27 mouse cellular contexts compared by ENCODE assay signal in genomic region chr4:87019486-87020105, GRCm38 (mm10).
DNase-seq lines count a peak whose midpoint lies in the region; ATAC-seq and TF ChIP-seq lines count a peak whose summit lies in the region.
"Had no signal": no experiment of that assay in that cellular context is flagged by ENCODE, and none has a peak within 500 bp of the region (broad histone marks: within the 10 kb centered on the region; RNA-seq: fewer than 3 reads in every experiment).

No protein-coding gene starts in this region.

- no peak overlapping the region for H3K4me2 ChIP-seq in kidney, embryonic 14.5 days (replicated peaks; ENCODE audit: low read depth, low read length)
- no peak overlapping the region for H3K4me2 ChIP-seq in kidney, embryonic 16.5 days (replicated peaks; ENCODE audit: low read depth, low read length)
- H3K4me2 ChIP-seq: forebrain, embryonic 12.5 days; heart, embryonic 11.5 days; hindbrain, embryonic 12.5 days; intestine, embryonic 15.5 days; limb, embryonic 12.5 days; liver, embryonic 15.5 days; lung, embryonic 14.5 days; midbrain, embryonic 15.5 days had no signal

- no peak for TF ChIP-seq CTCF in kidney, adult 2 months (conservative IDR thresholded peaks at IDR 0.05; ENCODE audit: insufficient read depth, insufficient read length, low read depth, low read length)
- TF ChIP-seq CTCF in C2C12 (IDR thresholded peaks at IDR 0.05; ENCODE audit: control insufficient read depth, insufficient read depth, insufficient read length): no peak
- TF ChIP-seq CTCF in brain, embryonic 14.5 days (IDR thresholded peaks at IDR 0.05; ENCODE audit: borderline replicate concordance, extremely low read depth, insufficient read depth, insufficient read length): no peak
- no peak for TF ChIP-seq CTCF in cerebellum, adult 2 months (IDR thresholded peaks at IDR 0.05; ENCODE audit: borderline replicate concordance, insufficient read depth, low read depth, low read length)

- 34% methylated on average over 13 of the region's 13 CpGs for WGBS in kidney, adult 2 months
- WGBS in kidney, embryonic 14.5 days: 56% methylated on average over 13 of the region's 13 CpGs
- WGBS in kidney, embryonic 16.5 days: 44% methylated on average over 13 of the region's 13 CpGs
- WGBS in cerebellum, adult 2 months: 70% methylated on average over 13 of the region's 13 CpGs

- no peaks in the 10 kb centered on the region for H3K27me3 ChIP-seq in kidney, adult 2 months (replicated peaks; ENCODE audit: control insufficient read depth, insufficient read depth, low read length)
- no peaks in the 10 kb centered on the region for H3K27me3 ChIP-seq in kidney, embryonic 14.5 days (ENCODE audit: control insufficient read depth, insufficient read depth, low read length)
- H3K27me3 ChIP-seq in C2C12 (ENCODE audit: control insufficient read depth, insufficient read depth, insufficient read length): no peaks in the 10 kb centered on the region
- no peaks in the 10 kb centered on the region for H3K27me3 ChIP-seq in kidney, embryonic 16.5 days (ENCODE audit: insufficient read depth, low read length)
- no peaks in the 10 kb centered on the region for H3K27me3 ChIP-seq in cerebellum, adult 2 months (ENCODE audit: control insufficient read depth, insufficient read depth, low read length)
- H3K27me3 ChIP-seq: forebrain, embryonic 12.5 days; hindbrain, embryonic 12.5 days; intestine, embryonic 15.5 days; limb, embryonic 12.5 days; liver, embryonic 15.5 days; midbrain, embryonic 15.5 days had no signal

- no peaks in the 10 kb centered on the region for H3K4me1 ChIP-seq in kidney, adult 2 months (ENCODE audit: control insufficient read depth, insufficient read depth, low read length)
- no peaks in the 10 kb centered on the region for H3K4me1 ChIP-seq in kidney, embryonic 14.5 days (ENCODE audit: control insufficient read depth, insufficient read depth, low read length)
- 0 out of 2 replicates have a peak, but pooled peaks cover 5% of the 10 kb centered on the region for H3K4me1 ChIP-seq in kidney, embryonic 16.5 days (ENCODE audit: insufficient read depth, low read length)
- H3K4me1 ChIP-seq in cerebellum, adult 2 months (ENCODE audit: control insufficient read depth, insufficient read depth, low read length): peaks cover 4% of the 10 kb centered on the region; the same call in 1 of the 2 replicates
- H3K4me1 ChIP-seq: hindbrain, embryonic 12.5 days; intestine, embryonic 15.5 days; liver, embryonic 15.5 days; midbrain, embryonic 15.5 days had no signal

- no peak overlapping the region for H3K27ac ChIP-seq in kidney, adult 2 months (ENCODE audit: insufficient read depth, low read depth, low read length)
- H3K27ac ChIP-seq in kidney, embryonic 14.5 days (ENCODE audit: low read depth, low read length): no peak overlapping the region
- no peak overlapping the region for H3K27ac ChIP-seq in kidney, embryonic 16.5 days (ENCODE audit: low read length)
- H3K27ac ChIP-seq in cerebellum, adult 2 months (ENCODE audit: insufficient read depth, low read length): no peak overlapping the region
- H3K27ac ChIP-seq: forebrain, embryonic 12.5 days; hindbrain, embryonic 12.5 days; hindbrain, postnatal 0 days; intestine, embryonic 15.5 days; limb, embryonic 12.5 days; liver, embryonic 15.5 days; midbrain, embryonic 15.5 days had no signal

- ATAC-seq in kidney, embryonic 14.5 days (ENCODE audit: low FRiP score, low TSS enrichment): no peak
- ATAC-seq in kidney, embryonic 16.5 days (ENCODE audit: low FRiP score, low TSS enrichment): 0 out of 2 replicates have a peak, but pooled peaks have one; percentile 67
- ATAC-seq: hindbrain, postnatal 0 days; intestine, embryonic 15.5 days; midbrain, embryonic 15.5 days had no signal

- H3K9me3 ChIP-seq in kidney, embryonic 14.5 days (ENCODE audit: control insufficient read depth, low read length): no peaks in the 10 kb centered on the region
- no peaks in the 10 kb centered on the region for H3K9me3 ChIP-seq in kidney, embryonic 16.5 days (ENCODE audit: low read length)
- H3K9me3 ChIP-seq: forebrain, embryonic 12.5 days; hindbrain, embryonic 12.5 days; intestine, embryonic 15.5 days; limb, embryonic 12.5 days; liver, embryonic 15.5 days; midbrain, embryonic 15.5 days had no signal

- no peak for TF ChIP-seq POLR2A in kidney, adult 2 months (IDR thresholded peaks at IDR 0.05; ENCODE audit: low read depth, low read length)
- TF ChIP-seq POLR2A in brain, embryonic 14.5 days (IDR thresholded peaks at IDR 0.05; ENCODE audit: borderline replicate concordance, extremely low read depth, insufficient read depth, insufficient read length, poor library complexity, severe bottlenecking): no peak
- TF ChIP-seq POLR2A in cerebellum, adult 2 months (IDR thresholded peaks at IDR 0.05; ENCODE audit: borderline replicate concordance, insufficient read depth, low read length): no peak

- H3K4me3 ChIP-seq in kidney, adult 2 months (ENCODE audit: insufficient read depth, low read depth, low read length): no peak overlapping the region
- H3K4me3 ChIP-seq in kidney, embryonic 14.5 days (ENCODE audit: low read length): no peak overlapping the region
- H3K4me3 ChIP-seq in C2C12 (ENCODE audit: insufficient read depth, poor library complexity, severe bottlenecking): no peak overlapping the region
- no peak overlapping the region for H3K4me3 ChIP-seq in kidney, embryonic 16.5 days (ENCODE audit: low read length)
- no peak overlapping the region for H3K4me3 ChIP-seq in cerebellum, adult 2 months (replicated peaks; ENCODE audit: insufficient read depth, low read depth, low read length)
- H3K4me3 ChIP-seq: erythroblast, embryonic 14.5 days; forebrain, embryonic 12.5 days; hindbrain, embryonic 12.5 days; intestine, embryonic 15.5 days; limb, embryonic 12.5 days; liver, embryonic 15.5 days; midbrain, embryonic 15.5 days had no signal

- H3ac ChIP-seq in C2C12 (ENCODE audit: control insufficient read depth, insufficient read length, low read depth): no peak overlapping the region

- no peaks in the 10 kb centered on the region for H3K79me3 ChIP-seq in C2C12 (ENCODE audit: low read depth)

- DNase-seq in kidney, adult 2 months: peak; percentile 63
- peak; percentile 32 for DNase-seq in brain, embryonic 14.5 days (ENCODE audit: low read depth)
- DNase-seq in cerebellum, adult 2 months: no peak
- no peak for DNase-seq in urinary bladder, postnatal 4 days (ENCODE audit: low spot score in 2 of 2)
- DNase-seq: adrenal gland, adult 8-10 months; cerebellum, adult 9-10 months; gastrocnemius, postnatal 25 days; heart, adult 18-20 months; heart, postnatal 36 days; lung, embryonic 14.5 days; lung, postnatal 14 days; thymus, adult 2 months; thymus, postnatal 36 days had no signal

- no peaks in the 10 kb centered on the region for H3K36me3 ChIP-seq in kidney, adult 2 months (ENCODE audit: control insufficient read depth, insufficient read depth, low read length)
- no peaks in the 10 kb centered on the region for H3K36me3 ChIP-seq in kidney, embryonic 14.5 days (ENCODE audit: control insufficient read depth, insufficient read depth, low read length)
- no peaks in the 10 kb centered on the region for H3K36me3 ChIP-seq in C2C12 (ENCODE audit: control insufficient read depth, insufficient read depth)
- no peaks in the 10 kb centered on the region for H3K36me3 ChIP-seq in kidney, embryonic 16.5 days (ENCODE audit: insufficient read depth, low read length)
- H3K36me3 ChIP-seq: forebrain, embryonic 12.5 days; G1E; hindbrain, embryonic 12.5 days; intestine, embryonic 15.5 days; limb, embryonic 12.5 days; liver, embryonic 15.5 days; midbrain, embryonic 15.5 days had no signal

- no peaks in the 10 kb centered on the region for H3K79me2 ChIP-seq in C2C12 (ENCODE audit: control insufficient read depth, insufficient read depth)

- H3K9ac ChIP-seq in kidney, embryonic 14.5 days (ENCODE audit: low read depth, low read length): no peak overlapping the region
- H3K9ac ChIP-seq in kidney, embryonic 16.5 days (replicated peaks; ENCODE audit: low read length): no peak overlapping the region
- H3K9ac ChIP-seq: forebrain, embryonic 12.5 days; forebrain, postnatal 0 days; hindbrain, embryonic 12.5 days; intestine, embryonic 15.5 days; limb, embryonic 12.5 days; liver, embryonic 15.5 days; lung, embryonic 14.5 days; midbrain, embryonic 15.5 days had no signal

TF ChIP-seq in C2C12, 6 proteins besides CTCF, POLR2A, EP300 and RAD21:
- TF ChIP-seq CEBPB (IDR thresholded peaks at IDR 0.05; ENCODE audit: low read depth) (no peak), USF1 (IDR thresholded peaks at IDR 0.05; ENCODE audit: low read depth) (peak; percentile 6), MYOG (IDR thresholded peaks at IDR 0.05; ENCODE audit: control insufficient read depth, extremely low read depth, insufficient read length) (no peak), MAX (IDR thresholded peaks at IDR 0.05) (no peak), MYOD1 (IDR thresholded peaks at IDR 0.05; ENCODE audit: control insufficient read depth, insufficient read length, low read depth) (no peak), FOSL1 (IDR thresholded peaks at IDR 0.05; ENCODE audit: insufficient read depth, low read length, poor library complexity, severe bottlenecking) (no peak)

Comparison
In these comparisons a context has a peak if more than half of its experiments do, and no peak if none do; other contexts are left out.
1. DNase-seq: peak in kidney, adult 2 months (single experiment) and brain, embryonic 14.5 days (single experiment); none in cerebellum, adult 2 months (0 of 2) and urinary bladder, postnatal 4 days (0 of 2).